Mouse (Mus musculus) gastrocnemius, adult 2 months (tissue): ENCODE data around the gene Cd79a. TPM values are rescaled to one million over a fixed set of nuclear protein-coding genes. Genes with fewer than 3 reads are reported as not detected.

ENCODE experiments used
- DNase-seq: peaks from one replicate; pipeline ENCODE4 v3.0.0; 2022
- H3K27ac ChIP-seq: fragments of 200-600 bp; 2 replicates; pipeline ENCODE4 v1.8.1; 2022; ENCODE audit warnings: mild to moderate bottlenecking
- H3K4me3 ChIP-seq: fragments of 200-600 bp; 2 replicates; pipeline ENCODE4 v1.8.1; 2022; ENCODE audit warnings: mild to moderate bottlenecking, moderate library complexity
- CTCF ChIP-seq: fragments of 200-600 bp; IDR thresholded peaks from 2 replicates; pipeline ENCODE4 v1.8.1; 2022; ENCODE audit warnings: antibody characterized with exemption, mild to moderate bottlenecking, moderate library complexity
- intact Hi-C: fragments of 180-260 bp; cut with DNase I; formaldehyde crosslinking; loops from one replicate; pipeline ENCODE4 v1.15.1; 2025
- long read RNA-seq, 2 experiments: library from polyadenylated mRNA; stranded (forward); transcript quantifications; one replicate each; pipeline ENCODE4 v2.0.0; 2021
- total RNA-seq, 2 experiments: library from RNA; stranded (reverse); gene quantifications; 2 replicates each; pipeline ENCODE4 v1.2.3; 2021

The Cd79a gene
- not detected for total RNA-seq
- long read RNA-seq, experiment 1, partial matches to known transcripts = 0 of 1 reads
- long read RNA-seq, experiment 1, other reads (novel, unspliced or antisense) = 0 of 1 reads
- long read RNA-seq, experiment 2 = 0 reads

DNA sequence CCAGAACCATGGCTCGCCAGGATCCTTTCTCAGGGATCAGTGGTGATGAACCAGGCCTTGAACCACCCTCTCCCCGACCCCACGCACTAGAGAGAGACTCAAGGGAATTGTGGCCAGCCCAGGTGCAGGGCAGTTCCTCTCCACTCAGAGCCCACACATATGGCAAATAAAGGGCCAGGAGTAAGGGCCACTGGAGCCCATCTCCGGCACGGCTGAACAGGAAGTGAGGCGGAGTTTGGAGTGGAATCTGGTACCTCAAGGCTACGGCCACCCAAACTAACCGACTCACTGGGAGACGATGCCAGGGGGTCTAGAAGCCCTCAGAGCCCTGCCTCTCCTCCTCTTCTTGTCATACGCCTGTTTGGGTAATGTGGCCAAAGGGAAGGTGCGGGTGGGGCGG lies at the start of gene Cd79a:
Cd79a (plus strand) TSS at position 158 of the 400 bp plus-strand sequence.
- DNase-seq = no peak
- H3K4me3 ChIP-seq = no peak within 1 kb of the TSS
- no peak within 1 kb of the TSS for H3K27ac ChIP-seq
- TF ChIP-seq CTCF = no peak
- intact Hi-C loops = no loop called here

DNA sequence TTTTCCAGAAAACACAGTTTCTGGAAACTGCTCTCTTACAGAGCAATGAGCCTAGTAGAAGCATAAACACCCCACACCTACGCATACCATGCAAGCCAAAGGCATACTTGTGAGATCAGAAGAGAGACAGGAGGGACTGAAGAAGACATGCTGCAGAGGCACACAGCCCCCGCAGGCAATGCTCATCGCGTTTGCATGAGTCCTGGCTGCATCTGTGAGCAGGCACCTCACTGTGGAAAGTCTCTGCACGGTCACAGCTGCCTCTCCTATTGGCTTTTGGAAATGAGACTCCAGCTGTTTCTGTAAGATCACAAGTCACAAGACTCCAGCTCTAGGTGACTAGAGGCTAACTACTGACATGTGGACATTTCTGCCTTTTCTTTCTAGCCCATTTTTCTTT lies 47.0 kb upstream of the Cd79a start:
- DNase-seq = no peak
- no peak overlapping the region for H3K4me3 ChIP-seq
- intact Hi-C loops = no loop called here
- TF ChIP-seq CTCF = no peak
- H3K27ac ChIP-seq = no peak overlapping the region

DNA sequence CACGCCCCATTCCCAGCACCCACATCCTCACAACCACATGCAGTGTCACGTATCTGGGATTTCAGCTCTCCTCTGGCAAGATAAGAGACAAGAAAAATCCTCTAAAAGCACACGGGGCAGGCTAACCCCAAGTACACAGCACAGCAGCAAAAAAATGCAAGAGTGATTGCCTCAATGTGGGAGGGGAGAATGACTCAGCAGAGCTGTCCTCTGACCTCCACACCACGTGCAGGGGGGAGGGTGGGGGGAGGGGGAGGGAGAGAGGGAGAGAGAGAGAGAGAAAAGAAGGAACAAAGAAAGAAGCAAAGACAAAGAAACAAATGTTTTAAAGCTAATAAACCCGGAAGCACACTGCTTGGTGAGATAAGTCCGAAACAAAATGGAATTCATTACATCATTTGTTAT lies 46.3 kb upstream of the Cd79a start:
- no peak for DNase-seq
- Histone ChIP-seq H3K4me3 (no peak overlapping the region), H3K27ac (no peak overlapping the region)
- no peak for TF ChIP-seq CTCF
- intact Hi-C loops = no loop called here

DNA sequence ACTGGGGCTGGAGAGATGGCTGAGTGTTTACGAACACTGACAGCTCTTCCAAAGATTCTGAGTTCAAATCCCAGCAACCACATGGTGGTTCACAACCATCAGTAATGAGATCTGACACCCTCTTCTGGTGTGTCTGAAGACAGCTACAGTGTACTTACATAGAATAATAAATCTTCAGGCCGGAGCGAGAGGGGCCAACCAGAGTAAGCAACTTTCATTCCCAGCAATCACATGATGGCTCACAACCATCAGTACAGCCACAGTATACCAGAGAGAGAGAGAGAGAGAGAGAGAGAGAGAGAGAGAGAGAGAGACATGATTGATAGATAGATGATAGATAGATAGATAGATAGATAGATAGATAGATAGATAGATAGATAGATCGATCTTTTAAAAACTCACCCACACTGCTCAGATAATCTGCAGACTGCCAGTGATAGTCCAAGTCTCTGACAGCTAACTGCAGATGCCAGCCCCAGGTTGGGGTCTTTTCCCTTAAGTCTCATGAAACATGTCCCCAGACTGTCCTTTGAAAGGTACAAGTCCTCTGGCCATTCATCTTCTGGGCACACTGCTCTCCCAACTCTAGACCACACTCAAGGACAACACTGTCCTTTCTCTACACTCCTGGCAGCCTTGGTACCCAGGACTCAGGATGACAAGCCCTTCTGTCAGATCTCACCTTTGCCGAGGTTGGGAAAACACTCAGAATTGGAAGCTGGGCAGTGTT lies 45.4 kb upstream of the Cd79a start:
- TF ChIP-seq CTCF = no peak
- no peak for DNase-seq
- H3K4me3 ChIP-seq = no peak overlapping the region
- intact Hi-C loops = no loop called here
- no peak overlapping the region for H3K27ac ChIP-seq

DNA sequence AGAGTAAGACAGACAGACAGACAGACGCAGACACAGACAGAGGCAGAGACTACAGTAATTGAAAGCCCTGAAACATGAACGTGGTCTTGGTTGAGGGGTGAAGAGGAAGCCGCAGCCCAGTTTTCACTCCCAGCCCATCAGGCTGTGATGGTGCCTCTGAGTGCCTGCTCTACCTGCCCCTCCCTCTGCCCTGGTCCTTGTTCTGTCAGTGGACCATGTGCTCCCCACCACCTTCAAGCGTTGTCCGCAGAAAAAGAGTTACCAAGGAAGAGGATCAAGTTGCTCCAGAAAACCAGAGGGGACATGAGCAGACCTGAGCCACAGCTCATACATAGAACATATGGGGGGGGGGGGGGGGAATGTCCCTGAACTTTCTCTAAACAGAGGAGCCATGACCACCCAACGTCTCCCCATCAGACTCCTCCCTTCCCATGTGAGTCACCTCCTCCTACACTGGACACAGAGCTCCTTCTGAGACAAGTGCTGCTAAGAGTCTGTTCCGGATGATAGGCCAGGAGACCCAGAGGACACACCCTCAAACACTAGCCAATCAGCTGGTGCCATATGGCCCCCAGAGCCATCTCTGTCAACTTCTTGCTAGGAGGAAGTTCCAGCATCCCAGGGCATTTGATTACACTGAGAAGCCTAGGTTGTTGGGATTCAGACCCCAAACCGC lies 44.5 kb upstream of the Cd79a start:
- no peak overlapping the region for H3K4me3 ChIP-seq
- no peak for DNase-seq
- TF ChIP-seq CTCF = no peak
- intact Hi-C loops = no loop called here
- H3K27ac ChIP-seq = no peak overlapping the region

DNA sequence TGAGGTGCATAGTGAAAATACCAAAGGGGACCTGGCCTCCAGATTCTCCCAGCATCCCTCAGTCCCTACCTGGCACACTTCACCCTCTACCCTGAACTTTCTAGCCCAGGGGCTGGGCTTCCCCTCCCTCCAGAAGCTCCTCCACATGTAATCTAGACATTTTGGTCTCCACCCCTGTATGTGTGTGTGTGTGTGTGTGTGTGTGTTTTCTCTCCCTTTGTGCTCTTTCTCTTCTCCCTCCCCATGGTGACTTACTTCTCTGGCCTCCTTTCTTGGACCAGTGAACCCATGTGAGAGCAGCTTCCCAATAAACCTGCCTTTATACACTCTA lies 44.0 kb upstream of the Cd79a start:
- intact Hi-C loops = no loop called here
- no peak for TF ChIP-seq CTCF
- no peak overlapping the region for H3K4me3 ChIP-seq
- H3K27ac ChIP-seq = no peak overlapping the region
- DNase-seq = no peak

DNA sequence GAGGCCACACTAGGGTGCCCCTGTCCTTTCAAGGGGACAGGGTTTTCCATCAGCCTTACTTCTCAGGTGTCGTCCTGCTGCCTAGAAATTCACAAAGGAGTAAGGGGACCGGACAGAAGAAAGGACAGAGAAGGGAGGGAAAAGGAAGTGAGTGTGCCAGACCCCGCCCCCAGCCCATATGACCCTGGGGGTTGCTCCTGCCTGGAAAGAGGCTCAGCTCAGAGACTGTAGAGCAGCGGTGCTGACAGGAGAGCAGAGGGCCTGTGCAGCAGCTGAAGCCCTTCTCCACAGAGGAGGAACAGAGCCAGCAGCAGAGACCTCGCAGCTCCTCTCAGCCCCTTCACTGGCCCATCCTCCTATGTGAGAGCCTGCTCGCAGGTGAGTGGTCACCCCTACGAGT lies 43.5 kb upstream of the Cd79a start:
- no peak for TF ChIP-seq CTCF
- H3K27ac ChIP-seq = no peak overlapping the region
- no peak for DNase-seq
- H3K4me3 ChIP-seq = no peak overlapping the region
- intact Hi-C loops = no loop called here

DNA sequence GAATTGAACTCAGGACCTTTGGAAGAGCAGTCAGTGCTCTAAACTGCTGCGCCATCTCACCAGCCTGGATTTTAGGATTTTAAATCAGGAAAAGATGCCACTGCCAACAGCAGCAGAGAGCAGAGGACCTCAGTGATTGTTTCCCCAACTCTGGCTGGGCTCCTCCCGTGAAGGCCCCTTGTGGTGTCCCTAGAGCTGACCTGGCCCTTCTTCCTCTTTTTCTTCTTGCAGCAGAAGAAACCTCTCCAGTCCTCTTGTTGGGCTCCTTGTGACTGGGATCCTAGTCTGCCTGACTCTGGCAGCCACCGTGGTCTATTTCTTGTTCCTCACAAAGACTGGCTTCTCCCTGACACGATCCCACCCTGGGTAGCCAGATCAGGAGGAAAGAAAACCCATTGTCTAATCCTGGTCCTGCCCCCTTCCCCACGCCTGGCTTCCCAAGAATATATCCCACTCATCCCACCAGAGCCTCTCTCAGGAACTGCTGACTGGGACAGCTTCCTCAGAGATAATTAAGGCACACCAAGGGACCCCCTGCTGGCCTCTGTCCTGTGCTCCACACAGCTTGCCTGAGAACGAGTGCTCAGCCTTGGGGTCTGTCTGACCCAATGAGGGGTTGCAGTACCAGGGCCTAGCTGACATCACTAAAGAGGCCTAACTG lies 40.6 kb upstream of the Cd79a start:
- no peak overlapping the region for H3K4me3 ChIP-seq
- no peak for TF ChIP-seq CTCF
- H3K27ac ChIP-seq = no peak overlapping the region
- no peak for DNase-seq
- intact Hi-C loops = no loop called here

DNA sequence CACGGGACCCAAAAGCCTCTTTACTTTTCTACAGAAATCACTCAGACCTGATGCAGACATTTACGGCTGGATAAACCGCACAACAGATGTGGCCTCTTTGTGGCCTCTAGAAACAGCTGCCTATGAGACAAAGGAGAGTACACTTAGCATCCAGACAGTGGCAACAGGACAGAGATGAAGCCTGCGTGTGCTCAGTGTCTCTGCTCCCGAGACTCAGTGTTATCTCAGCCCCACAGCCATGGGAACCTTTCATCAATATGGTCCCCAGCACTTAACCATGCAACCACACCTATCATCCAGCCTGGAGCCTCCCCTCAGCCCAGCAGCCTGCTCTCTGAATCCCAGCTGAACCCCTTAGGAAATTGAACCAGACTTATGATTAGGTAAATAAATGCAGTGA lies 37.9 kb upstream of the Cd79a start:
- Histone ChIP-seq H3K27ac (no peak overlapping the region), H3K4me3 (no peak overlapping the region)
- no peak for DNase-seq
- intact Hi-C loops = no loop called here
- no peak for TF ChIP-seq CTCF

DNA sequence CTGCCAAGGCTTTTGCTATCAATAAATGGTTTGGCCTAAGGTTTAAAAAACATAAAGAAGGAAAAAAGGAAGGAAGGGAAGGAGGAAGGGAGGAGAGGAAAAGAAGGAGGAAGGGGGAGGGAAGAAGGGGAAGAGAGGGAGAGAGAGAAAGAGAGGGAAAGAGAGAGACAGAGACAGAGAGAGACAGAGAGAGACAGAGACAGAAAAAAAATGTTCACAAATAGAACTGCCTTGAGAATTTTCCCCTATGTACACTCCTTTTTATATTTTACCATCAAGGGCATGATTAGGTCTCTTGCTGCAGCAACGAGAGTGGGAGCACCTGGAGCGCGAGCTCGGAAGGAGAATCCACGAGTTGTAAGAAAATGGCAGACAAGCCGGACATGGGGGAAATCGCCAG lies 35.3 kb upstream of the Cd79a start, which contains the start of gene Gm9844:
Gm9844 (plus strand) TSS at position 301 of the 400 bp plus-strand sequence.
- TF ChIP-seq CTCF = no peak
- DNase-seq = no peak
- H3K27ac ChIP-seq = no peak within 1 kb of the TSS
- H3K4me3 ChIP-seq = no peak within 1 kb of the TSS
- intact Hi-C loops = no loop called here

DNA sequence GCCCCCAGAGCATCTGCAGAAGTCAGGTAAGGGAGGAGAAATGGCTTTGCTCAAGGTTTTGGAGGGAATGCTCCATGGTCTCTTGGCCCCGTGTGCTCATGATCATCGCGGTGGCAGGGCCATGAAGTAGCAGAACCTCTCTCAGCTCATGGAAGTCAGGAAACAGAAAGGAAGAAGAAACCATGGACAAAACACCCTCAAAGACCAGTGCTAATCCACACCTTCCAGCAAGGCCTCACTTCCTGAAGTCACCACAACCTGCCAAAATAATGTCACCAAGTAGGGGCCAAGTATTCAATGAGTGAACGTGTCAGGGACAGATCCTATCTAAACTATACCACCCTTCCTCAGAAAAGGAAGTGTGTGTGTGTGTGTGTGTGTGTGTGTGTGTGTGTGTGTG lies 34.3 kb upstream of the Cd79a start:
- intact Hi-C loops = no loop called here
- DNase-seq = no peak
- Histone ChIP-seq H3K27ac (no peak overlapping the region), H3K4me3 (no peak overlapping the region)
- TF ChIP-seq CTCF = no peak

DNA sequence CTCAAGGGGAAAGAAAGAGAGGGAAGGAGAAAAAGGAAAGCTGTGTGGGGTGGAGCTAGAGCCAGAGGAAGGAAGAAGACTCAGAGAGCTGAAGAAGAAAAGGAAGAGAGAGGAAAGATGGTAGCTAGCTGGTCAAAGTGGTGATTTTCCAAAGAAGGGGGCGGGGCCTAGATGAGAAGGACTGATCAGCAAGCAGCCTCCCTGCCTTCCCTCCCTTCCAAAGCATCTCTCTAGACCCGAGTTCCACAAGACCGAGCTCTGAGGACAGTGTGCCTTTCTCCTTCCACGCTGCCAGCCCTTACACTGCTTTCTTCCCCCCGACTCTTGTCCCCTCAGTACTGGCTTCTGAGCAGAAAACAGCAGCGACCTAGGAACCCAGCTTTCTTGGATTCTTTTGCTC lies 33.0 kb upstream of the Cd79a start:
- DNase-seq = no peak
- intact Hi-C loops = no loop called here
- no peak overlapping the region for H3K27ac ChIP-seq
- H3K4me3 ChIP-seq = no peak overlapping the region
- no peak for TF ChIP-seq CTCF

DNA sequence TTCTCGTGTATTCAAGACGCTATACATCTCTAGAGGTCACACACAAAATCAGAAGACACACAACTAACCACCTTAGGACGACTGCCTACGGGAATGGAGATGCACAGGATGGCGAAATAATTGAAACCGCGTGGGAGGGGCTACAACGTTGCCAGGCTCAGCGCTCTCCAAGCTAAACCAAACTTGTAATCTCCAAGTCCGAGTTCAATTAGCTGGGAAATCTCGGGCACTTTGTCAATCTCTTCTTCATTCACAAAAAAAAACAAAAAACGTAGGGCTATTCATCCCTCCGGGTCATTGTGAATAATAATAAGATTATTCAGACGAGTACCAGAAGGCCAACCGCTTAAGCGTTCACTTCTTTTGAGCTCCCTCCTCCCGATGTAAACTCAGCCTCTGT lies 28.1 kb upstream of the Cd79a start:
- Histone ChIP-seq H3K27ac (no peak overlapping the region), H3K4me3 (no peak overlapping the region)
- DNase-seq = no peak
- TF ChIP-seq CTCF = no peak
- intact Hi-C loops = no loop called here
